Mouse (Mus musculus): ENCODE measurements around the gene Bap1. TPM values are rescaled to one million over a fixed set of nuclear protein-coding genes. Genes with fewer than 3 reads are reported as not detected.

Bap1 gene
- 10 to 100 TPM; 35.2 to 40.4 TPM for total RNA-seq (2021)
- long read RNA-seq, experiment 1, transcript Bap1-201 (17 exons, 3,460 nt) = major isoform, 54 of 76 reads
- long read RNA-seq, experiment 1, partial matches to known transcripts = 8 of 76 reads
- long read RNA-seq, experiment 1, other reads (novel, unspliced or antisense) = 14 of 76 reads
- long read RNA-seq, experiment 2, transcript Bap1-201 (17 exons, 3,460 nt) = major isoform, 87 of 111 reads
- long read RNA-seq, experiment 2, partial matches to known transcripts = 10 of 111 reads
- long read RNA-seq, experiment 2, other reads (novel, unspliced or antisense) = 13 of 111 reads

DNA sequence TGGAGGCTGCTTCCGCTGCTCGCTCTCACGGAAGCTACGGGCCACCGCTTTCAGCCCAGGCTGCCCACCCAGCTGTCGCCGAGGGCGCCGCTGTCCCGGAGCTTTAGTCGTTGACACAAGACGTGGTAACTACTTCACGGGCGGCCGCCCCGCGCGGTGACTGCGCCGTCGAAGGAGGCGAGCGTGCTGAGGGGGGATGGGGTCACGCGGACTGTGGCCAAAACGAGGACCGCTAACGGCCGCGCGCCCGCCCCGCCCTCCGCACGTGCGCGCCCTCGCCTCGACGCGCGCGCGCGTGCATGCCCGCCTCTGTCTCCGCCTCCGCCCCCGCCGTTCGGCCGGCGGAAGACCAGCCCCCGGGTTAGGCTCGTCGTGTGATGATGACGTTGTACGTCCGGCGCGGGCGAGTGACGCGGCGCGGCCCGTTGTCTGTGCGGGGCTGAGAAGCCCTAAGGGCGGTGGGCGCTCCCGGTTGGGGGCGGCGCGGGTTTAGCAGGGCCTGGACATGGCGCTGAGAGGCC lies at the start of gene Bap1, which contains the start of gene Phf7:
Gene Bap1 (plus strand): TSS at position 367 of the 521 bp plus-strand sequence.
Gene Phf7 (minus strand): TSS at position 234 of the 521 bp plus-strand sequence.
- peak; percentile 95 for DNase-seq
- intact Hi-C loops (cut with DNase I; ENCODE audit: low total_unique reads) = loop anchor here (10.0 kb wide), 1 partner anchor 124 kb away; no protein-coding TSS in a partner anchor

DNA sequence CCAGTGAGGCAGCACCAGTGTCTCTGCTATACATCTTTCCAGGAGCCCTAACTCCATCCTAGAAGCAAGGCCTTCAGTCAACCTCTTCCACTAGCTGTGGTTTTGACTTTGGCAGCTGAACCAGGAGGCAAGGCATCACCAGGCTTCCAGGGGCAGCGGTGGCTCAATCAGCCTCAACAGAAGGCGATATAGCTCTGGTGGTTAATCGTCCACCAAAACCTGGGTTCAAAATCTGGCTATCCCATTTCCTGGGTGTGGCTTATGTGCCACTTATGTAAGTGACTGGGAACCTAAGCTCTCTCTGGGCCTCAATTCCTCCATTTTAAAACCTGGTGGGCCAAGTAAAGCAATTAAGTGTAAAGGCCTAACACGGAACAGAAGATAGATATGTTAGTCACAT lies 46.4 kb upstream of the Bap1 start:
- intact Hi-C loops (cut with DNase I; ENCODE audit: low total_unique reads) = no loop called here
- DNase-seq = no peak

DNA sequence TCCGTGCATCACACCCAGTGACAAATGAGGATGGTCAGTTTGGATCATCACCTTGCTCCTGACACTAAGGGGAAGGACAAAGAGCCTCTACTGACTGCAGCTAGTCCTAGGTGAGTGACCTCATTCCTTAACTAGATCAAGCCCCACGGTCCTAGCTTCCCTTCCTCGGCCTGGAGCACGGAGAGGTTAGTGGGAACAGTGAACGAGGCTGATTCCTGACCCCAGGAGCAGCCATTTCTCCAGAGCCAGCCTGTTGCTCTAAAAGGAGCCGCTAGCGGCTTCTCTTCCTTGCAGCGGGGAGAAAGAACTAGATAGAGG lies 46.0 kb upstream of the Bap1 start:
- intact Hi-C loops (cut with DNase I; ENCODE audit: low total_unique reads) = no loop called here
- no peak for DNase-seq

DNA sequence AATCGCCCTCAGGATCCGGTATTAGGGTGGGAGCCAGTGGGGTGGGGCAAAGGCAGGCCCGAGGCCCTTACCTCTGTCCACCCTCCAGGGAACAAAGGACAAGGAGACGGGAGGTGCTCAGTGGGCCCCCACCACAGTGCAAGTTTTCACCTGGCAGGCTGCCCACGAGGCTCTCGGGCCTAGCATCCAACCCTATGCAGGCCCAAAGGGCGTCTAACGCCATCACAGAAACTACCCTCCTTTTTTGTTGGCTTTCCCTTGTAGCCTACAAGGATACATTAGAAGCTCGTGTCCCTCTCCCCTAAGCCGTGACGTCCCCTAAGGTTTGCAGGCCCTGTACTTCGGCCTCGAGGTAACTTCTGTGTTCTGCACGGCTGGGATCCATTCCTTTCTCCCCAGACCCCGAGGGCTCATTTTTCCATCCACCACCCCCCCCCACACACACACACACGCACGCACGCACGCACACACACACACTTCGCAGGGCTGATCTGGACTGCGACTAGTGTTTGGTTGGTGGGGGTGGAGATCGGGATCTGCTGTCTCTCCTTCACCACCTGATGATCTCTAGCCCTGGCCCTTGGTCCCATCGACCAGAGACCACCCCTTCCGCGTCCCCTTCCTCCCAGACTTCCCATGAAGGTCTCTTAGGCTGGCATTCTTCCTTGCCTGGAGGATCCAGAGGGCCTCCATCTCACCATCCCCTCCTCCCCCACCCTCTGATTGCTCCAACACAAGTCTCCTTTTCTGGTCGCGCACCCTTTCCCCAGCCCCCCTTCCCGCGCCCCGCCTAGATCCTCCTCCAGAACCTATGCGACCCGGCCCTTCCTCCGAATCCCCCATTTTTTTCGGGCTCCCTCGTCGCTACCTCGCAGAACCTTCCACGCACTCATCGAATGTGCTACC lies 45.4 kb upstream of the Bap1 start:
- peak; percentile 57 for DNase-seq
- intact Hi-C loops (cut with DNase I; ENCODE audit: low total_unique reads) = no loop called here

DNA sequence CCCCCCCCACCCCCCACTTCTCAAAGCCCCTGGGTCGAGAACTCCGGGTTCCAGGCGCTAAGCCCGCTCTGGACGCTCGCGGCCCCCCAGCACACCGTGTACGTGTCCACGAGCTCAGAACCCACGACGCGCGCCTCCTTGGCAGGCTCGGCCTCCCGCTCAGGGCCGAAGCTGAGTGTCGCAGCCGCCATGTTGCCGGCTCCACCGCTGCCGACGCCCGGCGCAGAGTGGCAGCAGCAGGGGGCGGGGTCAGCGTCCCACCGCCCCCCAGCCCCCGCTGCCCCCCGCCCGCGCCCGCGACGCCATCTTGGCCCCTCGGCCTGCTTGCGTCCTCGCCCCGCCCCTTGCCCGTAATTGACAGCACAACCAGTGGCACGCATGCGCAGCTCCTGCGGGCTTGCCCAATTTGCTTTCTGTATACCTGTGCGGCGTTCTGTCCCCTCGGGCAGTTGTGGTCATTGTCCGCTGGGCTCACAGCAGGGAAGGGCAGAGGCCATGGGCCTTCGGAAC lies 44.7 kb upstream of the Bap1 start:
- intact Hi-C loops (cut with DNase I; ENCODE audit: low total_unique reads) = no loop called here

DNA sequence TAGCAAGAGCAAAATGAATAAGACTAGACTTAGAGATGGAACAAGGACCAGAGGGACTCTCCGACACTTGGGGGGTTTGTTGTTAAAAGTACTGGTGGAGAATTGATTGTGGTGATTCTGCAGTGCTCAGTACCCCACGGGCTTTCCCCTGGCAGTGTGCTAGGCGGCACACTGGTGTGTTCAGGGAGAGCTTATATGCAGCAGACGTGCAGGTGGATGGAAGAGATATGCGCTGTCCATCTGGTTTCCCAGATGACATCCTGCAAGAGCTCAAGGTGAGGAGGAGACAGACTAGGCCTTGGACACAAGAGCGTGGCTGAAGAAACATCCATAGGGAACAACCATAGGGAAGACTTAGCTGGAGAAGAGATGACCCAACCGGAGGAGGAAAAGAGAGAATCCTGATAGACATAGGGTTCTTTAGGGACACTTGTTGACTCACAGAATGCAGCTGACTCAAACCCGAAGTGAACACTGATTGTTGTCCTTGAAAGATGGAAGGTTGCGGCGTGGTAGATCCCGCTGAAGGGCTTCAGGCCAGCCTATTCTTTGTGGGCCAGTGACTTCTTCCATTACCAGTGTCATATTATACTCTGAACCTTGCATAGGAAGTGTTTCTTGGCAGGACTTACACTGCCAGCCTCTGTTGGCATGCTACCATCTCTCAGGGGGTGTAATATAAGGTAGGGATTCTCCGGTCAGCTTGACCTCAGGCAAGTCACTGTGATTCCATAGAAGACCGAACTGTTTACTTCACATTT lies 44.0 kb upstream of the Bap1 start:
- DNase-seq = no peak
- intact Hi-C loops (cut with DNase I; ENCODE audit: low total_unique reads) = no loop called here

More for the DNA sequence above, 44.7 kb upstream of the Bap1 start:
- peak; percentile 98 for DNase-seq

DNA sequence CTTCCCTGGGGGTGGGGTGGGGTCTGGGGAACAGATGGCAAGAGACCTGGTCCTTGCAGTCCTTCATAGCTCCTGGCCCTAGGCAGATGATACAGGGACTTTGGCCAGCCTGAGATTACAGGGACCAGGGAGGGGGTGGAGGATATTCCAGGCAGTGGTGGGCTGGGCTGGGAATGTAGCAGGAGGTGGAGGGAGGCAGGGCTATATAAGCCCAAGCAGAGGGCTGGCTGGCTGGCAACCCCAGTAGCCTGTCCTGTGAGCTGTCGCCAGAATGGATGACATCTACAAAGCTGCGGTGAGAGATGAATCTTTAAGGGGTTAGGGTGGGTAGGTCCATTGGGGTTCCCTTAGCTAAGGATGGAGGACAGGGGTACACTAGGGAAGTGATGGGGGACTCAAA lies 43.2 kb upstream of the Bap1 start, which contains the start of gene Tnnc1:
Gene Tnnc1 (plus strand): TSS at position 229 of the 400 bp plus-strand sequence.
- DNase-seq = no peak
- intact Hi-C loops (cut with DNase I; ENCODE audit: low total_unique reads) = no loop called here

DNA sequence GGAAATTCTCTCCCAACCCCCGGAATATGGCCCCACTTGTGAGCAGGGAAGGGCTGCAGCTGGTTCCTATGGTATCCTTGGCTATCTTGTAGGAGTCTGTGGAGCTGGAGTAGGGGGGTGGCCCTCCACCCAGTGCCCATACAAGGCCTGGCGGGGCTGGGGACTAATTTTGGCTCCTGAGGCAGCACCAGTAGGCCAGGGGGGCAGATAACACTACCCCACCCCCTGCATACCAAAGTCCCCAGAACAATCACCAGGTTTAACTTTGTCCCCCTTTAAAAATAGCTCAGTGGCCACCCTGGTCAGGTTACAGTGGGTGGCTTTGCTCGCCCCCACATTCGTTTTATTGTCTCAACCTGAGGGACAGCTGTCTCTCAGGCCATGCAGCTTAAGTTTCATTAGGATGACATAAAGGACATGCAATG lies 42.1 kb upstream of the Bap1 start:
- intact Hi-C loops (cut with DNase I; ENCODE audit: low total_unique reads) = no loop called here
- DNase-seq = no peak

DNA sequence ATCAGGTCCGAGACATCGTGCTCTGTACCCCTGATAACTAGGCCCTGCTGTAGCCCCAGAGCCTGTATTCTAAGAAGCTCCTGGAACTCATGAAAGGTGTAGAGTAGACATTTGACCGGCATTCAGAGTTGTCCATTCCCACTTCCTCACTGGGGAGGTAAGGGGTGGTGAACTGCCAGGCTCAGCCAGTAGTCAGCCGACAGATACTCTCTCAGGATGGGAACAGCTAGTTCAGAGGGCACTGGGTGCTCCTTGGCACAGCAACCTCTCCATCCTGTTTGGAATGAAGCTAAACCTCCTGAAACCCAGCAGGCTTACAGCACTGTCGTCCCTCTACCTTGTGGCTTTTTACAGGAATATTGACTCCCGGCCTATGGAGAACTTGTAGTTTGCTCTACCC lies 39.4 kb upstream of the Bap1 start:
- intact Hi-C loops (cut with DNase I; ENCODE audit: low total_unique reads) = loop anchor here (5.0 kb wide), 1 partner anchor 35 kb away; no protein-coding TSS in a partner anchor
- DNase-seq = no peak

DNA sequence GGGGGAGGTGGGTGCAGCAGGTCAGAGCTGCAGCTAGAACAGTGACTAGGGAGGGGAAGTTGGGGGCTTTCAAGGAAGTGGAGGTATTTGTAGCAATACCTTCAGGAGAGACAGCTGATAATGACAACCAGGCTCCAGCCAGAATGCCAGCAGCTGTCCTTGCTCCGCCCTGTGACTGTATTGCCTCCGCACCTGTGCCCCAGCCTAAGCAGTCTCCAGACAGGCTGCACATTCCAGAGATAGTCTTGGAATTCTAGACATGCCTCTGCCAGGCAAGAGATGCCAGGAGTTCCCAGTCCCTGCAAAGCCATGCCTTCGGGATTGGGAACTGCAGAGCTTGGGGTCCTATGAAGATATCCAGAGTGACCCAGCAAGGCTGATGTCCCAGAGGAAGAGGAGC lies 38.8 kb upstream of the Bap1 start:
- intact Hi-C loops (cut with DNase I; ENCODE audit: low total_unique reads) = loop anchor here (5.0 kb wide), 1 partner anchor 35 kb away; no protein-coding TSS in a partner anchor
- no peak for DNase-seq

DNA sequence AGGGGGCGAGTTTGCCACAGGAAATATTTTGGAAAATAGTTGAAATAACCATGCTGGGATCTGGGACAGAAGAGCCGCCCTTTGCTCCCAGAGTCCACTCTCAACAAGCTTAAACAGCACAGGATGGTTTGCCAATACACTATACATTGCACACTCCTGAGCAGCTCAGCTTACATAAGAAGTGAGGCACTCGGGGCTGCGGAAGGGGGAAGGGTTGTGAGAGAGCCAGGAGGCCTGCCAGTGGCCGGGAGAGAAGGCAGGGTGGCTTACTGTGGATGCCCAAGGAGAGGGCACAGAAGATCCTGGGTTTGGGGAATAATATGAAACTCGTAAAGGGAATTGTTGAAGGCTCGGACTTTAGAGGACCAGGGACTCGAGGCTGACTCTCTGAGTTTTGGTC lies 37.4 kb upstream of the Bap1 start:
- DNase-seq = no peak
- intact Hi-C loops (cut with DNase I; ENCODE audit: low total_unique reads) = loop anchor here (5.0 kb wide), 1 partner anchor 33 kb away; no protein-coding TSS in a partner anchor

DNA sequence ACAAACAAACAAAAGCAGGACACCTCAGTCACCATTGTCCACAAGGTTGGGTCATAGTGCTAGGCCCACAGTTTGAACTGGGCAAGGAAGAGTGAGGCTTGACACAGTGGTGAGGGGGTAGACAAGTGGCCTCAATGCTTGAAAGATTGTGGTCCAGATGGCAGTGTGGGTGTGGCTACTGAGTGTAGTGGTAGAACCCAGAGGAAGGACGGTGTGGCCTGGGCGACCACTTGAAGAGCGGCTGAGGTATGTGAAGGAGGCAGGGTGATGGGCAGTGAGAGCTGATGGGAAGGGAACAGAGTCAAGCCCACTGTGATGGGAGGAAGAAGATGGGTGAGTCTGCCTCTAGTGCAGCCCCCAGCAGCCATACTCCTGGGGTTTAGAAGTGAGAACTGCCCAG lies 36.6 kb upstream of the Bap1 start:
- intact Hi-C loops (cut with DNase I; ENCODE audit: low total_unique reads) = loop anchor here (5.0 kb wide), 1 partner anchor 33 kb away; no protein-coding TSS in a partner anchor
- no peak for DNase-seq

DNA sequence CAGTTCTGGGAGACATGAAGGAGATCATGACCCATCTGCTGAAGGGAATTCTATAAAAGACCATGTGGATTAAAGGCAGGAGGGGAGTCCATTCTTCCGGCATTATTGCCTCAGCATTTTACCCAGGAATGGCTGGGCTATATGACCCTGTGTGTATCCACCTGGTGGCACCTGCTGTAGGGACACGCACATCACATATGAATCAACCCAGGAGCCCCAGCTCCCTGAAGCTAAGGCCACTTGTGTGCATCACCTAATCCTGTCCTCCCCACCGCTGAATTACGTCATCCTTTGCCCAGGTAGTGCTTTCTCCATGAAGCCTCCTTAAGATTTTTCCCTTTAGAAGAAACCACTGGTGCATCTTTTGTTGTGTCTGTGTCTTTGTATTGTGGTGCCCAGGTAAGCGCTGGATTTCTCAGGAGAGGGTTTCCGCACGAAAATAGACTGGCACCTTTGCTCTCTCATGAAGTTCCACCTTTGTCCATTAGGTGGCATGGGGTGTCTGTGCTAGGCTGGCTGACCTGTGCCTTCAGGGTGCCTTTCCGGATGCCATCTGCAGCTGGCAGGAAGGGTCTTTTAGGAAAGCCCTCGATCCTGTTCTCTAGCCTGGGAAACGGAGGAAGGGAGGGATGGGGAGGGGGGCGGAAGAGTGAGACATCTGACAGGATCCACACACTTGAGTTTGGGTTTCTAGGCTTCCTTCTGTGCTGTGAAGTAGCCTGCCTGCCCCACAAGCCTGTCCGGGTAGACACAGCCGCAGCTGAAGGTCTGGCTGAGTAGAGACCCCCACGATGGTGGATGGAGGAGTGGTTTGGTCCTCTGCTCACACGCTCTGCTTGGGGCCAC lies 35.9 kb upstream of the Bap1 start:
- intact Hi-C loops (cut with DNase I; ENCODE audit: low total_unique reads) = no loop called here
- peak; percentile 55 for DNase-seq

DNA sequence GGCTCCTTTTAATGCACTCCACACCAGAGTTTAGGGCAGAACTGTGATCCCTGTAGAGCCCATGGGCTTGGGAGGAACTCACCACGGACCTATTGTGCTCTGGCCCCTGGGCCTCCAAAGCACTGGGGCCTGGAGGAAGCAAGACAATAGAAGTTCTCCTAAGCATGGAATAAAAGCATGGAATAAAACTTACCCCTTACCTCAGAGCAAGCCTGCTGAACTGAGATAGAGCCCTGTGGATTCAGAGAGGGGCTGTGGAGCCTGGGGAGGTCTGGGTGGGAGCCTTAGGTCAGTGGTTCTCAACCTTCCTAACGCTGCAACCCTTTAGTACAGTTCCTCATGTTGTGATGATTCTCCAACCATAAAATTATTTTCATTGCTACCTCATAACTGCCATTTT lies 34.4 kb upstream of the Bap1 start, which contains the start of gene Nisch:
Gene Nisch (minus strand): TSS at position 101 of the 400 bp plus-strand sequence.
- intact Hi-C loops (cut with DNase I; ENCODE audit: low total_unique reads) = no loop called here
- DNase-seq = no peak

DNA sequence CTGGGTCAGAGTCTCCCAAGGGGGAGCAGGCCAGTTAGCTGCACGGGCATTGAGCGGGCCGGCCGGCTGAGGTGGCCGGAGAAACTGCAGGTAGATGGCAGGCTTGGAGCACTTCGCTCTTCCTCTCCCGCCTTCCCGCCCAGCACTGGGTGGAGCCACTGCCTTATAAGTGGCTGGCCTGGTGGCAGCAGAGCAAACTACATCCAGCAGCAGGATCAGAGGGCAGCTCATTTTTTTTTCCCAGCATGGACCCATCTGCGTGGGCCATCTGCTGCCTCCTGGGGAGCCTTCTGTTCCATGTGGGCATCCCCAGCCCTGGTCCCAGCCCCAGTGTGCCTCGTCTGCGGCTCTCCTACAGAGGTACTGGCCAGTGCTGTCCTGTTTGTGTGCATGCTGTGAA lies 33.6 kb upstream of the Bap1 start, which contains the start of gene Sema3g:
Gene Sema3g (plus strand): TSS at position 195 of the 400 bp plus-strand sequence.
- intact Hi-C loops (cut with DNase I; ENCODE audit: low total_unique reads) = no loop called here
- DNase-seq = peak; percentile 62

DNA sequence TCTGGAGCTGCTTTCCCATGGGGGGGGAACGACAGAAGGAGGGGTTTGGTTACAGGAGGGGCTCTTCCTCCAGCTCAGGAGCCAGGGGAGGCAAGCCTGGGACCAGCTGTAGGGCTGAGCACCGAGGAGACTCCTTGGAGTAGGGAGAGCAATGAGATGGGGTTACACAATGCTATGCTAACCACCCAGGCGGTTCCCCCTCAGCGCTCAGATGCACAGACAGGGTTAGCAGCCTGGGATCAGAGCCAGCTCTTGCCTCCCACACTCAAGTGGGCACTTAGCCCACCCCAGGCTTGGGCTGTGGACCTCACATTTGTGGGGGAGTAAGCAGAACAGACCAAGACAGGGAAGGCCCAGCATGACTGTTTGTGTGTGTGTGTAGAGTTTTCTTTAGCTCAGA lies 24.3 kb upstream of the Bap1 start:
- intact Hi-C loops (cut with DNase I; ENCODE audit: low total_unique reads) = no loop called here
- peak; percentile 47 for DNase-seq

DNA sequence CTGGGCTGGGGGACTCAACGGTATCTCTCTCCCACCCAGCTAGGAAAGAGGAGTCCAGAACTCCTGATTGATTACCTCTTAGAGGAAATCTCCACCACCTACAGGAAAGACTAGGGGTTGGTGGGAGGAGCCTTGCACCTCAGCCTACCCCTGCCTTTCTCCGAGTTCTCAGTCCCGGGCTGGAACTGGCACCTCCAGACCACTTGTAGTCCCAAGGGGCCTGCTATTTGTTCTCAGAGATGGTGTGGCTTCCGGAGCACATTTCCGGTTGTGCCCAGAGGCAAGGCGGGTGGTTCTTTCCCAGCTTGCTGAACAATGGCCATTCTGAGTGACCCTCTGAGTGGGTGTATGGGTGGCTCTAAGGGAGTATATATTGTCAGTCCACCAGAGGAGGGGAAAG lies 23.0 kb upstream of the Bap1 start:
- intact Hi-C loops (cut with DNase I; ENCODE audit: low total_unique reads) = no loop called here
- DNase-seq = no peak

DNA sequence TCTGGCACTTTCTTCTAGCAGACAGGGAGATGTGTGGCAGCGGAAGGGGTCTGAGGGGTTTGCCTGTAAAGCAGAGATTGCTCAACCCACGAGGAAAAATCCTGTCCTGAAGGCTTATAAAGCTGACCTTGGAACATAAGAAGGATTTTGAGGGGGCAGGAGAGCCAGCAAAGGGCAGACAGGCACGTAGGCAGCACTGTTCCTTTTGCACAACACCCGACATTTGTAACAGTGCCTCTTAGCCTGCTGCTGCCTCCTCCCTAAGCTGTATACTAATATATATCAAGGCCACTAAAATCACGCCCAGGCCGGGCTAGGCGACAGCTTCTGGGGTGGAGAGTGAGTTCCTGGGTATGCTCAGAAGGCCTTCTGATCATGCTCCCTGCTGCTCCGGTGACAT lies 20.8 kb upstream of the Bap1 start:
- intact Hi-C loops (cut with DNase I; ENCODE audit: low total_unique reads) = no loop called here
- DNase-seq = no peak
